Mouse (Mus musculus) monocyte, adult 5-6 weeks (primary cell): ENCODE data around the gene Lin37. TPM values are rescaled to one million over a fixed set of nuclear protein-coding genes. Genes with fewer than 3 reads are reported as not detected.

ENCODE experiments used
- ATAC-seq: fragments of 153-309, 156-312 bp; replicated peaks from 2 replicates; pipeline ENCODE4 v1.8.0; 2017; ENCODE audit warnings: mild to moderate bottlenecking; ENCODE audit not compliant: low TSS enrichment, insufficient number of reproducible peaks, severe bottlenecking, poor library complexity, low FRiP score
- total RNA-seq: library from RNA; stranded (forward); fragments of 200-1000, 200-491, 200-594 nt; gene quantifications from 3 replicates; pipeline ENCODE4 v1.2.3, GENCODE M21; 2017

The Lin37 gene
- total RNA-seq, 1 experiment from 2014 or later = 8.1 TPM

GRCm38 (mm10) chr7:30588676-30589434 is 29.2 kb upstream of the Lin37 start, which contains the start of gene Kmt2b:
Gene Kmt2b, minus strand, starts transcription at chr7:30588726.
- ATAC-seq = peak; percentile 73

- ATAC-seq = no peak
Observed at GRCm38 (mm10) chr7:30587842-30588667, 28.4 kb upstream of the Lin37 start.

DNA sequence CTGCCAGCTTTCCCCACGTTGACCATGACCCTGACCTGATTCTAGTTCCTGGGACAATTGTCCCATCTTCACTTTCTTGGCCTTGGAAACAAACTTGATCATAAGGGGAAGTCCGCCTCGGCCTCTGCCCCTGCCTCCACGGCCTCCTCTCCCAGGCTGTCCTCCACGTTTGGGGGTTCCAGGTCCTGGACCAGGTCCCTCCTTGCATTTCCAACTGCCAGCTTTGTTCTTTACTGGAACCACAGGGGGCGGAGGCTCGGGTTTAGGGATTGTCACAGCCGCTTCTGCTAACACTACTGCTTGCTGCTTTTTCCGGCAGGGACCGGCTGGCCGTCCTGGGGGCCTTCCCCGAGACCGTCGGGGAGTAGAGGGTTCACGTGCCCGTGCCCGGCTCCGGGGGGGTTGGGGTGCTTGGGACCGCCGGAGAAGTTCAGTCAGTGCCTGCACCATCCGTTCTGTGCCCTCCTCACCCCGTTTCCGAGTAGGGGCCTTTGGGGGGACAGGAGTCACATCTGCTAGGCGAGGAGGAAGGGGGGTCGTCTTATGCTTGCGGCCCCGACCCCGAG is 26.9 kb upstream of the Lin37 start:
- ATAC-seq = no peak

GRCm38 (mm10) chr7:30585170-30585569 is 25.5 kb upstream of the Lin37 start:
- ATAC-seq = no peak

DNA sequence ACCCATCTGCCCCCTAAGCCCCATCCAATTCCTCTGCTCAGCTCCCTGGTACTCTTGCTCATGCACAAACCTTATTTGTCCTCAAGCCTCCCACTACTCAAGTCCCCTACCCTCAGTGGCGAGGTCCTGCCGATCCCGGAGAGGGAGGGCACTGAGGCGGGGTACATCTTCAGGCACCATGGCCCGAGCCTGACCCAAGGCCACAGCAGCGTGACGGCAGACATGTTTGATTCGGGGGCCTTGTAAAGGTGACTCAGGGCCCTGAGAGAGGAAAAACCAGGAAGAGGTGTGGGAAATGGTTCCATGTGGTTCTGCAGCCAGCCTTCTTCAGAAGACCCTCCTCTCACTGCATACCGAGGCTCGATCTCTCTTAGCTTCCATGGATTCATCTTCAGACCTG is 24.7 kb upstream of the Lin37 start:
- no peak for ATAC-seq

GRCm38 (mm10) chr7:30581547-30581946 is 21.9 kb upstream of the Lin37 start:
- no peak for ATAC-seq

DNA sequence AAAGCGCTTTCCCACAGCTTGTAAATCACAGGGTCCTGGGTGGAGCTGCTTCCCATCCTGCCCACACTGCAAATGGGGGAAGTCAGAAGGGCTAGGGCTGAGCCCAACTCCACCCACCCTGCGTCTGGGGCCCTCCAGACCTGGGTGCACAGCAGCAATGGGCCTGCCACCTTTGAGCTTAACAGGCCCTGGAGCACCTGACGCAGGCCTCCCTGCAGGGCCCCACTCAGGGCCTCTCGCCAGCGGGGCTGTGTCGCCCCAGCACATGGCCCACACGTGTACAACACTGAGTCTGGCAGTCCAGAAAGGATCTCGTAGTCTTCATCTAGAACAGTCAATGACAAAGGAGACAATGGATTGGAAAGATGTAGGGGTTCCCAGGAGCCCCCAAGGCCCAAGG is 20.3 kb upstream of the Lin37 start:
- ATAC-seq = no peak

DNA sequence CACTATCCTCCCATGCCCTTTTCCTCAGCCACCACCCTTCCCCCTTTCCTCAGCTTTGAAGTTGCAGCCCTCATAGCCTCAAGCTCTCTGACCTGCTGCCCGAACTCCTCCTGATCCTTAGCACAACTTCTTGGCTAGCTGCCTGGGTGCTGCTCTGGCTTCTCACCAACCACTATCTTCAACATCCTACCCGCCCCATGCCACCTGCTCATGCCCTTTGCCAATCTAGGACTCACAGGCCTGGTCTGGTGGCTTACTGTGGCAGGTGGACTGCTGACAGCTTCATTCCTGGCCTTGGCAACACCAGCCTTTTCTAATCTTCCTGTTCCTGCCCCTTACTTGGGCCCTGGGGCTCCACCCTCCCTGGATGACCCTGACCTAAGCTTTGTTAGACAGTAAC is 13.3 kb upstream of the Lin37 start:
- no peak for ATAC-seq

- ATAC-seq = no peak
Observed at GRCm38 (mm10) chr7:30572389-30572788, 12.8 kb upstream of the Lin37 start.

DNA sequence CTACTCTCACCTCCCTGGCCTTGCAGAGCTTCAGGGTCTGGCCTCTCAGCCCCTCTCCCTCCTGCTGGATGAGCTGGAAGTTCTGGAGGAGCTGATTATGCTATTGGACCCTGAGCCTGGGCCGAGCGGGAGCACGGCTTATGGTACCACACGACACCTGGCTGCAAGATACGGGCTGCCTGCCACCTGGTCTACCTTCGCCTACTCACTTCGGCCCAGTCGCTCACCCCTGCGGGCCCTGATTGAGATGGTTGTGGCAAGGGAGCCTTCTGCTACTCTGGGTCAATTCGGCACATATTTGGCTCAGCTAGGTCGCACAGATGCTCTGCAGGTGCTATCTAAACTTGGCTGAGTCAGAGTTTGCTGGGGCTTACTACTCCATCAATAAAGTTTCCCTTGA is 7.9 kb upstream of the Lin37 start:
- no peak for ATAC-seq

GRCm38 (mm10) chr7:30566033-30566432 is 6.4 kb upstream of the Lin37 start:
- no peak for ATAC-seq

DNA sequence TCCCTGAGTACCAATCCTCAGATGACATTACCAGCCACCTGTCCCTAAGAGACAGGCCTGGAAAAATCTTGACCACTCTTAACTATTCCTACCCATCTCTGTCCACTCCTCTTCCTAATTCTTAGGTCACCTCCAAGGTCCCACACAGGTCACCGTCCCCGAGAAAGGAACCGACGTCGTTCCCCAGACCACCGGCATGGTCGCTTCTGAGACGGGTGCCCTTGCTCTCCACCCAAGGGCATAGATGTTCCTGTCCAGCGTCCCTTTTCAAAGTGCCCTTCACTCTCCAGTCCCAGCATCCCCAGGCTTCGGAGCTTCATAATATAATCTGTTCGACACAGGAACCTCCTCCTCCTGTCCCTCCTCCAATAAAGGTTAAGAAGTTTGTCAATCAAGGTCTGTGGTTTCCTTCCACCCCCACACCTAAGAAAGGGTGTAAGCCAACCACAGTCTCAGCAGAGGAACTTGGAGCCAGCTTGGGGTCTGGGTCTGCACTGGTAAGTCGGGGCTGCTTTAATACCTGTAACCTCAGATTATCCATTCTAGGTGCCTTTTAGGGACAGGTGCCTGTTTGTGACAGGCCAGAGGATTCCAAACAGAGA is 5.4 kb upstream of the Lin37 start, which contains the start of gene Igflr1:
Igflr1 (plus strand) TSS at position 458 of the 602 bp plus-strand sequence.
- no peak for ATAC-seq

DNA sequence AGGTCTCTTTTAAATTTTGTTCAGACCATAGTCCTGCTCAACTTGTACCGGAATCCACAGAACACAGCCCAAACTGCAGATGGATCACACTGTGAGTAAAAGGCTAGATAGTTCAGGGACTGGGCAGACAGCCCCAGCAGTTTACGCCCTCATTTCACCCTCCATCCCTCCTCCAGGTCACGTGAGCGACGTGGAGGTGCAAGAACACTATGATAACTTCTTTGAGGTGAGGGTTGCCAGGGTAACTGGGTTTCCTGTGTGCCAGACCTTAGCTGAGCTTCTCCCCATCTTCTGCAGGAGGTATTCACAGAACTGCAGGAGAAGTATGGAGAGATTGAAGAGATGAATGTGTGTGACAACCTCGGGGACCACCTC is 4.3 kb upstream of the Lin37 start:
- ATAC-seq = no peak

GRCm38 (mm10) chr7:30563117-30563905 is 3.7 kb upstream of the Lin37 start, which contains the start of the genes U2af1l4, Gm49396 and Psenen:
Gene U2af1l4, plus strand, starts transcription at chr7:30563301.
Gene Gm49396, plus strand, starts transcription at chr7:30563344.
Gene Psenen, minus strand, starts transcription at chr7:30563627.
- peak; percentile 76 for ATAC-seq

GRCm38 (mm10) chr7:30562526-30563116 is 3.0 kb upstream of the Lin37 start:
- ATAC-seq = no peak

DNA sequence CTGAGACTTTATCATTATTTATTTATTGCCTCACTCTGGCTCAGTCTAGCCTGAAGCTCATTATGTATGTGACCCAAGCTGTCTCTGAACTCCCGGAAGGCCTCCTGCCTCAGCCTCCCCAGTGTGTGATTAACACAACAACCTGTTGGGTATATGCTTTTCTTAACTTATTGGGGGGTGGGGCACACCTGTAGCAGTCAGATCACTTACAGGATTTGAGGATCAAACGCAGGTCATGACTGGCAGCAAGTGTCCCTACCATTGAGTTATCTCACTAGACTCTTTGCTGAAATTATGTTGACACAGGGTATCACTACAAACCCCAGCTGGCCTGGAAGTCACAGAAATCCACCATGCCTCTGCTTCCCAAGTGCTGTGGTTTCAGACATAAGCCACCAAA is 658 bp upstream of the Lin37 start:
- no peak for ATAC-seq

DNA sequence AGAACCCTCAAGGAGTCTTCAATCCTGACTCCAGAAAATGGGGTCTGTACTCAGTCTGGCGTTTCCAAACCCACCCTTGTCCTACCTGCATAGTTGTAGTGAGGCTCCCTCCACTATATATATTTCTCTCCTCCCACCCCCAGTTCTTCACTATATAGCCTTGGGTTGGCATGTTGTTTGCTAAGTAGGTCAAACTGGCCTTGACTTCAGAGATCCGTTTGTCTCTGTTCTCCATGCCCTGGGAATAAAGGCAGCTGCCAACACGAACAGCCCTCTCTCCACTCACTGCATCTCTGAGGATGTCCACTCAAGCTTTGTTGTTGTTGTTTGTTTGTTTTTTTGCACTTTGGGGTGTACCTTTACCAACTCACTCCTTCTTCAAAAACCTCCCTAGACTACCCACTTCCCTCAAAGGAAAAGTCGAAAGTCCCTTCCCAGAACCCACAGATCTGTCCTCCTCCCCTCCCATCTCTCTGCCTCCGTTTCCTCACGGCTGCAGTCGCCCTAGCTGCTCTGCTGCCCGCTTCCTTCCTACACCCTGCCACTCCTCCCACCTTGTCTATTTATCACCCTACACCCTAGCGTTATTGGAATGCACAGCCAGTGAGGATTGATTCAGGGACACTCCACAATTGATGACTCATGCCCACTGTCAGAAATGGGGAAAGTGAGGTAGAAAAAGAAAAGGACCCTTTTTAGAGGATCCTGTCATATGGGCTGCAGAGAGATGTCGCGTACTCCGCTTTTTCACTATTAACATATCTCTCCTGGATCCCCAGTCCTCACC is 789 bp downstream of the Lin37 start:
- ATAC-seq = no peak
